Mouse (Mus musculus) erythroblast, embryonic 14.5 days (primary cell): Measurements from ENCODE around the gene Eif1b.

Source experiments
- GATA1 ChIP-seq: IDR thresholded peaks from 2 replicates; pipeline ENCODE4 v1.6.1; 2012; ENCODE audit warnings: low read length, inconsistent platforms, mixed read lengths
- TAL1 ChIP-seq: IDR thresholded peaks from 3 replicates; pipeline ENCODE4 v1.6.1; 2012; ENCODE audit warnings: low read length, inconsistent platforms, mixed read lengths

- no peak for TF ChIP-seq TAL1
- TF ChIP-seq GATA1, result no peak
Observed at GRCm38 (mm10) chr9:120481644-120482043, 10.4 kb upstream of the Eif1b start.
